Mouse (Mus musculus): ENCODE results near the gene Mettl27.
"Not testable (repeated sequence)": the region's sequence is repeated elsewhere in the genome, so short reads cannot be mapped to it uniquely, and the experiment has no call there.

Gene Mettl27

DNA sequence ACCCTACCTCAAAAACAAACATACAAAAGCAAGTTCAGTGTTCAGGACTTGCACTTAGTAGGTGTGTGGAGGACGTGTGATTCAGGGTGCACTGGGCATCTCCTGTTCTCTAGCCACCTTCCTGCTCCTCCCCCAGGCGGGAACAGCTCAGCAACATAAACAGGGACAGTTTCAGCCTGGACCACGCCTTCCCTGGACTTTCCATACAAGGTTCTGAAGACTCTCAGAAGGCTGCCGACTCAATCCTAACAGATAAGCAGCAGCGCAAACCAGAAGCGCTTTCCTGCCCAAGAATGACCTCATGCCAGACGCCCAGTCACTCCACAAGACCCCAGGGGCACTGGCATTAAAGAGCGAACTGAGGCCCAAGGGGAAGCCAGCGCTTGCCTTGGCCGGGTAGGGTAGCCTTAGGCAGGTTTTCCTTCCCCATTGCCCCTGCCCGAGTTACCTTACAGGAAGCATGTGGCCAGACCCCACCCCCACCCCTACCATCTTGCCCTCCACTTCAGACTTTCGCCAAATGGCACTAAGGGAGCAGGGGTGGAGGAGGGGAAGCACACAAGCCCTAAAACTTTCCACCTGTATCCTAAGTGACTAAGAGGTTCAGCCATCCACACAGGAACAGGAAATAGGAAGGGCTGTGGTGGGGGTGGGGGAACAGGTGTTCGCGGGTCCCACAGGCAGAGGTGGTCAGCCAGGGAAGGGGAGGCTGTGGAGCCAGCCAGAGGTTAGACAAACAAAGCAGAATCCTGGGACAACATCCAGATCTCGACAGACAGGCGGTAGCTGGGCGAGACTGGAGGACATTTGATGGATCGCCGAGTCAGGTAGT lies 19.1 kb downstream of the Mettl27 start:
- in situ Hi-C loops (cut with MboI): no loop called here

DNA sequence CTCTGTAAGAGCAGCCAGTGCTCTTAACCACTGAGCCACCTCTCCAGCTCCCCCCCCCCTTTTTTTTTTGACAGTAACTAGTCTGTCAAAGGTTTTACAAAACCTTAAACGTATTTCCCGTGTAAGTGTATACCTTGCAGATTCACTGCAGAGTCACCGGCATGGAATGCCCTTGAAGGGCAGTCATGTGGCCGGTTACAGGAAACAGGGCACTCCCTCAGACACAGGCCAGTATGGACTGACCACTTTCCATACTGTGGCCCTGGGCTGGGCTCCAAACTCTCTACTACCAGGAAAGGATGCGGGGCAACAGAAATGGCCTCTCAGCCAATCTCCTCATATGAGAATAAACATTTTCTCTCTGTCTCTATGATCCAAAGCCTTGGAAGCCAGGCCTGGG lies 23.3 kb downstream of the Mettl27 start:
- in situ Hi-C loops (cut with MboI): no loop called here

DNA sequence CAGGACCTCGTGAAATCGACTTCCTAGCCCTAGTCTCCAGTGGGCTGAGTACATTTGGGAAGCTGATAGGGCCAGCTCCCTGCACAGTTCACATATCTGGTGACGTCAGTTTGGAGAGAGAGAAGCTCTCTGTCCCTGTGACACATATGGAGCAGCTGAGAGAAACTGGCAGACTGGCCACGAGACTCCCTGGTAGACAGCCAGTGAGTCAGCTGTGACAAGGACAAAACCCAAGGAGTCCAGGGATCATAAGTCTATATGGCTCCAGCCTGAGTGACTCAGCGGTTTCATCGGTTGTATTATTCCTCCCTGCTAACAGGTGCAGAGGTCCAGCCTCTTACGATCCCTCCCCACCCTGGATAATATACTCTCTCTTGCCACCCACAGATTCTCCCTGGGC lies 26.9 kb downstream of the Mettl27 start:
- in situ Hi-C loops (cut with MboI): no loop called here

DNA sequence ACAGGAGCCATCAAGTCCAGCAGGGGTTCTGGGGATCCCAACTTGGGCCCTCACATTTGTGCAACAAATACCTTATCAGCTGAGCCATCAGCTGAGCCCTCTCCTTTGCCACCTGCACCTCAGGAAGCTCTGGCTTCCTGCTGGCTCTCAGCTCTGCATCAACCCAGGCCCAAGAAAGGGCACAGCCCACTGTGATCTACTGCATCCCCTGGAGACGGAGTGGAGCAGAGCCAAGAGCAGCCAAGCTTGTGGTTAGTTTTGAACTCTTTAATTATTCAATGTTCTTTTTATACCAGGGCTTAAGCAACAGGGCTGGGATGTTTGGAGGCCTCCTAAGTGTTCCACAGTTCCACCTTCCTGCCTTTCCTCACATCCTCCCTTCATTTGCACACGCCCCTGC lies 28.3 kb downstream of the Mettl27 start:
- in situ Hi-C loops (cut with MboI): no loop called here

DNA sequence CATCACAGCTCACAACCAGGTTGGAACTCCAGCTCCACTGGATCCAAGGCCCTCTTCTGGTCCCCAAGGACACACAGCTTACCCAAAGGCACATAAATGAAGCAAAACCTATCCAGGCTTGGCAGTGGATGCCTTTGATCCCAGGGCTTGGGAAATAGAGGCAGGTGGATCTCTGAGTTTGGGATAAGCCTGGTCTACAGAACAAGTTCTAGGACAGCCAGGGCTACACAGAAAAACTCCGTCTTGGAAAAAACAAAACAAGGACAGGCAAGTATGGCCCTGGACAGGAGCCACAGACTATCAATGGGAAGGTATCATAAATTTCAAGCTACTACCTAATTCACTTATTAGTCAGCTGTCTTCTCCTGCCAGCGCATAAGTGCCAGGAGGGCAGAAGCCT lies 29.4 kb downstream of the Mettl27 start:
- in situ Hi-C loops (cut with MboI): no loop called here

DNA sequence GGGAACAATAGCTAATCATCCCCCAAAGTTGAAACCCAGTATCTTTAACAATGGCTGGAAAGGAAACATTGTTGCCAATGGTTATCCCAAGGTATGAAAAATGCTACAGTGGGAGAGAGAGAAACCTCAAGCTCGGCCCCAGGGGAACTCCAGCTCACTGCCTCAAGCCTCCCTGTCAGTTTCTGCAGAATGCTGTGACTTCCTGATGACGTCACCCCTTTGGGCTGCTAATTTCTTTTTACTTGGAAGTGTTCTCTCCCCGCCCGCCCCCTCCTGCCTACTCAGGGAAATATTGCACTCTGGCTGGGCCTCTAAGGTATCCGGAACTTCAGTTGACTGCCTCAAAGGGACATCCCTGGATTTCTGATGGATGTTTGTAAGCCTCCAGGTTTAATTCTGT lies 31.4 kb downstream of the Mettl27 start:
- in situ Hi-C loops (cut with MboI): no loop called here

DNA sequence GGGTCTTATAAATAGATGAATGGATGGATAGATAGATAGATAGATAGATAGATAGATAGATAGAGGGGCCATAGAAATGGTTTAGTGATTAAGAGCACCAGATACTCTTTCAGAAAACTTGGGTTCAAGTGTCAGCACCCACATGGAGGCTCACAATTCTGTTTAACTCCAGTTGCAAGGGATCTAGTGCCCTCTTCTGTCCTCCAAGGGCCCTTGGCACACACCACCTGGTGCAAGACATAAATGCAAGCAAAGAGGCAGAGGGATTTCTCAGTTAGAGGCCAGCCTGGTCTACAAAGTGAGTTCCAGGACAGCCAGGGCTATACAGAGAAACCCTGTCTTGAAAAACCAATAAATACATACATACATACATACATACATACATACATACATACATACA lies 32.5 kb downstream of the Mettl27 start:
- in situ Hi-C loops (cut with MboI): not testable (repeated sequence)

DNA sequence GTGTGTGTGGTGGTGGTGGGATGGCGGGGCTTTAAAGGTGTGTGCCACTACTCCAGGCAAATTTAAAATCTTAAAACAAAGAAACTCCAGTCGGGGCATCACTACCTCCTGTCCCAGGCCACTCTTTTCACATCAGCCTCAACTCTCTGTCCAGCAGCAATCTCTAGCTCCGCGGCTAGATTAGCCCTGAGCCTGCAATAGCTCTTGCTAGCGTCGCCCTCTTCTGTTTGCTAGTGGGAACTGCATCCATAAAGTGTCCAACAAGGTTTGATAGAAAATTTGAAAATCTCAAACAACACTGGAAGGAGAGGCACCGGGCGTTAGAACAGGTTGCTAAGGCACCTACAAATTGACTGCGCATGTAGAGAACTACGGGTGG lies 33.3 kb downstream of the Mettl27 start:
- in situ Hi-C loops (cut with MboI): no loop called here

DNA sequence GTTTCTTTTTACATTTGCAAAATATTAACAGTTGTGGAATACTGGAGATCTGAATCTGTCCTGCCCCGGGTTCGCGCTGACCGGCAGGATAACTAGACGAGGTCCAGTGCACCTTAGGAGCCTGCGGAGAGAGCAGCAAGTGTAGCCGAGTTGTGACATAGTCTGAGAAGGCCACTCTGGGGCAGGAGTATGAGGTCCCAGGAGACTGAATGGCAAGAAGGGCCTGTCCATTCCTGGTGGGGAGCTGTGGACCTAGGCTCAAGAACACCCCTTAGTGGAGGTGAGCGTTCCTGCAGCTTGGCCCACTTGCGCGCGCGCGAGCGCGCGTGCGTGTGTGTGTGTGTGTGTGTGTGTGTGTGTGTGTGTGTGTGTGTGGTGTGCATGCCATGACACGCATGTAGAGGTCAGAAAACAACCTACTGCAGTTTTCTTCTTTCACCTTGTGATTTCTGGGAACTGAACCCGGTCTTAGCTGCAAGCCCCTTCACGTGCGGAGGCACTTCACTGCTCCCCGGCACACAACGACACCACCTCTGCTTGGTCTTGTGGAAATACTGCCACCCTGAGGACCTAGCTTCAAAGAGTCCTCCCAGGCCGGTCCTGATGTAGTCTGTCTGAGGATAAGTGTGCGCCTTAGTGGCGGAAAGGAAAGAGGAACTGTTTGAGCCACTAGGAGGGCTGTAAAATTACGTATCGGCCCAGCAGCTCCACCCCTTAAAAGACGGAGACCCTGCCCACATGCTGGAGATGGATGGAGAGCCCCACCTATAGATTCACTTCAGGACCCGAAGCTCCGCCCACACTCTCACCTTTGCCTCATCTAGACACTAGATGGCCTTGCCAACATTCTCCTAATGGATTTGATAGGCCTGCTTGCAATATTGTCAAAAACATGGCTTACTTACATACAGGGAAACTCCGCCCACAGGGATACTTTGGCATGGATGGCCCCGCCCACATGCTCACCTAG lies 34.0 kb downstream of the Mettl27 start:
- in situ Hi-C loops (cut with MboI): no loop called here

DNA sequence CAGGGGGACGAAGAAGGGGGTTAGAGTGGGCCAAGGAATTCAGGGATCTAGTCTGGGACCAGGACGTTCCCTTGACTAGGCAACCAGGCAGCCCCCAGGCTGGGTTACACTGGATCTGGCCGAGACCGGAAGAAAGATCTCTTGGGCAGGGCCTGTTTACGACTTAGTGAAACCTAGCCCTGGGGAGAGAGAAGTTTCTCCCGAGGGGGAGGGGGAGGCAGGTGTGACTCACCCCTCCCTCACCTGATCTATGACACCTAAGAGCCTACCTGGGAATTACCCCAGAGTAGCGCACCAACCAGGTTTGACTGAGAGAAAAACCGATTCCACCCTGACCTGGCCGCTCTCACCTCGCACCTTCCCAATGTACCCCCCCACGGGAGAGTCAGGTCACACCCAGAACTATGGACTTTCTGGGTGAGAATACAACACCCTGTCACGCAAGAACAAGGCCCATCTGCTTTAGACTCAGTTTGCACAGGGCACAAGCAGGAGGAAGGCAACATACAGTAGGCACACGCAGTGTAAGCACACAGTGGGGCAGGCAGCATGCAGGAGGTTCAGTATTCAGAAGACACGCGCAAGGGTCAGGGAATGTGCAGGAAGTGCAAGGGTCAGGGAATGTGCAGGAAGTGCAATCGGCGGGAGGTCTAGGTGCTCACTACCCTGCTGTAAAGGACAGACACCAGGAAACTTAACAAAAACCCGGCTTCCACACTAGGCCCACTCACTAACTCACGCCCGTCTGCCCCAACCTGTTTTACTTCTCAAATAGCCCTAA lies 35.2 kb downstream of the Mettl27 start:
- in situ Hi-C loops (cut with MboI): no loop called here

DNA sequence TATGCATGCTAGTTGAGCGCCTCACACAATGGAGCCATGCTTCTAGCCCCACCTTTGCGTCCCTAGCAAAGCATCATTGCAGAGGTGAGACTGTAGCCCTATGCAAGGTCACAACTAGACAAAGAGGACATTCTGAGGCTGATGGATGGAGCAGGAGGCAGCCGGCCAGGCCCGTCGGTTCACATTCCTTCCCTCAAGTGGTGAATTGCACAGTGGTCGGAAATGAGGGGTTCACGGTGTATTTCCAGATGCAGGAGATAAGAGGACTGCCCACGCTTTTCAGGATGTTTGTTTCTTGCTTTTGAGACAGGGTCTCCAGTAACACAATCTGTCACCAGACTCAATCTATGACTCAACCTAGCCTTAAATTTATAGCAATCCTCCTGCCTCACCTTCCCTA lies 38.5 kb downstream of the Mettl27 start:
- in situ Hi-C loops (cut with MboI): no loop called here

DNA sequence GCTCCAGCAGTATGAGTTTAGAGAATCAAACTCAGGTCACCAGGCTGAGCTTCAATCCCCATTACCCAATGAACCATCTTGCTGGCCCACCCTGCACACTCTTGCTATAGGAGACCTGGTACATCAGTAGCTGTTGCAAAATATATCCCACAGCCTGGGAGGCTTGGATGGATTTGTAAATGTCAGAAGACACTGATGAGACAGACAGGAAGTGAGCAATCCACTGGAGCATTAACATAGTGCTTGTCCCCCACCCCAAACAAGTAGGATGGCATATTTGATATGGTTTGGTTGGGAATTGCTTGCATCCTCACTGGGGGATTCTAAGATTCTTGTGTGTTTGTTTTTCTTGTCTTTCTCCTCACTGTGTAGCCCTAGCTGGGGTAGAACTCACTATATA lies 40.9 kb downstream of the Mettl27 start:
- in situ Hi-C loops (cut with MboI): no loop called here

DNA sequence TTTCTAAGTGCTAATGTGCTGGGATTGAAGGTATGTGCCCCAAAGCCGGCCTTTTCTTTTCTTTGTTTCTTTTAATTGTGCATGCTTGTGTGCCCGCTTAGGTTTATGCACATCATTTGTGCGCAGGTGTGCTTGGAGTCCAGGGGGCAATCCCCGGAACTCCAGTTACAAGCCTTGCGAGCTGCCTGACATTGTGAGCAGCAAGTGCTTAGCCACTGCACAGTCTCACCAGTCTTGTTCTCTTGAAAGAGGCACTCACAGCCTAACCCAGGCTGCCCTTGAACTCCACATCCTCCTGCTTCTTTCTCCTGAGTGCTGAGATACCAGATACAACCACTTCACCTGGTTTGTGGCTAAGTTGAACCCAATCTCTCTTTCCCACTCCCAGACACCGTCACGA lies 41.4 kb downstream of the Mettl27 start:
- in situ Hi-C loops (cut with MboI): no loop called here

DNA sequence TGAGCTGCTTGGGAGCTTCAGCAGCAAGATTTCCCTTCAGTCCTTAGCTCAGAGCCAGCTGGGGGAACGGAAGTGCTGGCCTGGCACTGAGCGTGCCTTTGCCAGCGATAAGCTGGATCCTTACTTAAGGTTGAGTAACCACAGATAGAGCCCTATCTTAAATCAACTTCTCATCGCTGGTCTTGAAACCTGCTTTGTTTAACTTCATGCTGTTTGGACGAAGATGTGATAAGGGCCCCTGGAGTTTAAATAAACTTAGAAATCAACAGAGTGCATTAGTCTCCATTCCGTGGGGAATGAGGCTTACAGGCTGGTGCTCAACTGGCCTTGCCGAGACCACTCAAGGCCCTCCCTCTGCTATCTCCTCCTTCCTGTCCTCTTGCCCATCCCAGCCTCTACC lies 42.1 kb downstream of the Mettl27 start:
- in situ Hi-C loops (cut with MboI): no loop called here

DNA sequence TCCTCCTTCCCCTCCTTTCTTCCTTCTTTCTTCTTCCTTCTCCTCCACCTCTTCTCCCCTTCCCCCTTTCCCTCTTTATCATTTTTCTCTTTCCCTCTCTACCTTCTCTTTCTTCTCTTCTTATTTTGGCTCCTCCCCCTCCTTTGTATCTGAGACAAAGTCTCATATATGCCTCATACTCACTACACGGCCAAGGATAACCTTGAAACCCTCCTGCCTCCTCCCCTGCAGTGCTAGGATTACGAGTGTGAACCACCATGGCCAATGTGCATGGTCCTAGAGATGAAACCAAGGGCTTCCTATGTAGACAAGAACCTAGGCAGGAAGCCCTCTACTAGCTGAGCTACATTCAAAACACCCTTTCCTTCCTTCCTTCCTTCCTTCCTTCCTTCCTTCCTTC lies 42.8 kb downstream of the Mettl27 start:
- in situ Hi-C loops (cut with MboI): no loop called here

DNA sequence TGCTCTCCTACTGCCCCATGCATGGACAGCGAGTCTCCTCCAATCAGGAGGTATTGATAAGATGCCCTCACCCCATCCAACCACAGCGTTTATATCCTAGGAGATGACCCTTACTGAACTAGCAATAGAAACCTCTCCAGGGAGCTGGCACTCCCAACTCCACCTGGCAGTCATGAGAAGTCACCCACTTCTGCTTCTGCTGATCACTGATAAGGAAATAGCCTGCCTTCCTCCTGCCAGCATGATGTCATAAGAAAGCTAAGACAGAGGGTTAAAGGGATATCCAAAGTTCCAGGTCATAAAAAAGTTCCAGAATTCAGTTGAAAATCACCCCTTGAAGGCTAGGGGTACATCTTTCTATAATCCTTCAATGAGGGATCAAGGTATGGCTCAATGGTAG lies 44.0 kb downstream of the Mettl27 start:
- in situ Hi-C loops (cut with MboI): no loop called here

DNA sequence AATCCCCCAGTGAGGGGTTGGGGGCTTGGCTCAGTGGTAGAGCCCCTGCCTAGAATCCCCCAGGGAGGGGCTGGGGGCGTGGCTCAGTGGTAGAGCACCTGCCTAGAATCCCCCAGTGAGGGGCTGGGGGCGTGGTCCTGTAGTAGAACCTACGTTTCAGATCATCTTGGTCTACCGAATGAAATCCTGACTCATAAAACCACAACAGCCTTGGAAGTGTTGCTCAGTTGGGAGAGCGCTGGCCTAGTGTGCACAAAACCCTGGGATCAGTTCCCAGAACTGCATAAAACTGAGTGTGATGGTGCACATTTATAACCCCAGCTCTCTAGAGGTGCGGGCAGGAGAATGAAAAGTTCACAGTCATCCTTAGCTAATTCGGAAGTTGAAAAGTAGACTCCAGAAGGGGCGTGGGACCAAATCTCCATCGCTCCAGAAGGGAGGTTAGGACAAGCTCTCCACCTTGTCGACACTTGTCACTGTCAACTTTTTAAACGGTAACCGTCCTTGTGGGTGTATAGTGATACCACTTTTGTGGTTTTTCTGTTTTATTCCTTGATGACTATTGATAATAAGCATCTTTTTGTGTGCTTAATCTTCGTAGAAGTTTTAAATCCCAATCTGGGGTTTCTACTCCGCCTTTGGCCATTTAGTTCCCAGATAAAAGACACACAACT lies 44.5 kb downstream of the Mettl27 start:
- in situ Hi-C loops (cut with MboI): no loop called here

DNA sequence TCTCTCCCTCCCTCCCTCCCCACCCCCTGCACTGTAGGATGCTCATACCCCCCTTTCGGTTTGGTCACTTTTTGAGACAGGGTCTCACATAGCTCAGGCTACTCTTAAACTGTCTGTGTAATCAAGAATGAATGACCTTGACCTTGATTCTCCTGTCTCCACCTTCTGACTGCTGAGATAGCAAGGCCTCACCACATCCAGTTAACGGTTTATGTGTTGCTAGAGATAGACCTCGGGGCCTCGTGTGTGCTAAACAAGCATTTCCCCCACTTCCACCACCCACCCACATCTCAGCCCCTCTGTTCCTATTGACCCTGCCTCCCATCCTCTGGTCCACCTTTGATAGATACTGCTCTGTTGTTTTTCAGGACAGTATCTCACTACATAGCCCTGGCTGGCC lies 45.7 kb downstream of the Mettl27 start:
- in situ Hi-C loops (cut with MboI): no loop called here

DNA sequence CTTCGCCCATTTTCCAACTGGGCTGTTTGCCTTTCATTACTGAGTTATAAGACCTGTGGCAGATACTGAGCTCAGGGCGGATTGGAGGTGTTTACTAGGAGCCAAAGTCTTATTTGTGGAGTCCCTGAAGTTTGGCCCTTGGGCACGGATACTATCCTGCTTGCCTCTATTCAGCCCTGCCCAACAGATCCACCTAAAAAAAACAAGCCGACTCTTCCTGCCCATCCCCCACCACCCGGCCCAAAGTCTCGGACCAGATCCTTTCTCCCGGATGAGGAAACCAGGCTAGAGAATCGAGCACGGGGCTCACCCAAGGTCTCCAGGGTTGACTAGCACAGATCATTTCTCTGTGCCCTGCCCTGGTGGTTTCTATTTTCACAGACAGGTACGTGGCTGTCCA lies 49.0 kb downstream of the Mettl27 start:
- in situ Hi-C loops (cut with MboI): no loop called here

DNA sequence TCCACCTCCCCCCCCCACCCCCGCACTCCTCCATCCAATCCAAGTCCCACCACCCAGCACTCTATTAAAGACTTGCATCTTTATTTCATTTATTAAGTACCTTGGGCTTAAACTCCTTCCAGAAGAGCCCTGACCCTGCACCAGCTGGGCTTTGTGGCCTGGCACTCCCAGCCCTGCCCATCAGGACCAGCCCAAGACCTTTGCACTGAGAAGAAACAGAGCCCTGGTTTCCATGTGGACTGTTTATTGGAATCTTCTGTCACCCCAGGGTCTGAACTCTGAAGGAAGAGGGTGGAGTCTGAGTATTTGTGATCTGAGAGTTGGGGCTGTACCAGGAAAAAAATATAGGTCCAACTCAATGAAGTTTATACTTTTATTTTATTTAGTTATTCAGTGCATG lies 50.9 kb downstream of the Mettl27 start:
- in situ Hi-C loops (cut with MboI): no loop called here

DNA sequence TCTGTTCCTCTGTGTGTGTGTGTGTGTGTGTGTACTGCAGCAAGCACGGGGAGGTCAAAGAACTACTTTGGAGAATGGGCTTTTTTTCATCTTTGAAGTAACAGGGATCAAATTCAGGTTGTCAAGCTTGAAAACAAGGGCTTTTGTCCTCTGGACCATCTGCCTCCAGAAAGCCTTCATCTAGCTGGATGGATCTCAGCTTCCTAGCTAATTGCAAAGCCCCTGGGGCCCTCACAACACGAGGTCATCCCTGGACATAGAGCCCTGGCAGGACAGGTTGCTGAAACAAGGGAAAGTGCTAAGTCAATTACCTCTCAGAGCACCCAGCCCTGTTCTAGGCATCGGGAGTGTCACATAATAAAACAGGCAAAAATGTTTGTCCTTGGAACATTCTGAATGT lies 51.6 kb downstream of the Mettl27 start:
- in situ Hi-C loops (cut with MboI): no loop called here

Measured in mature B cell (primary cell).